Mouse (Mus musculus): ENCODE results near the gene Asic2.

GRCm38 (mm10) chr11:81133950-81134349 lies 834.3 kb downstream of the Asic2 start:
- TF ChIP-seq POLR2A (IDR thresholded peaks at IDR 0.05; ENCODE audit: borderline replicate concordance, insufficient read depth, low read length) (no peak), CTCF (IDR thresholded peaks at IDR 0.05; ENCODE audit: borderline replicate concordance, insufficient read depth, low read depth, low read length) (no peak)
